Mouse (Mus musculus) stomach, embryonic 14.5 days (tissue): Measurements from ENCODE around the gene Olfr850. TPM values are rescaled to one million over a fixed set of nuclear protein-coding genes. Genes with fewer than 3 reads are reported as not detected.

Experiments
- ATAC-seq: fragments of 200-750 bp; cut with Nextera tagmentation; 2 replicates; pipeline ENCODE4 v1.8.0; 2017; ENCODE audit warnings: low read depth, moderate TSS enrichment; ENCODE audit not compliant: insufficient number of reproducible peaks, insufficient read depth, low FRiP score
- H3K27ac ChIP-seq: fragments of 300-500 bp; sonication (generic); 2 replicates; pipeline ENCODE4 v1.5.1; 2014; ENCODE audit warnings: mild to moderate bottlenecking, low read length, moderate library complexity, mixed read lengths
- H3K27me3 ChIP-seq: fragments of 300-500 bp; sonication (generic); 2 replicates; pipeline ENCODE4 v1.6.1; 2014; ENCODE audit warnings: low read length, control low read depth, mixed read lengths; ENCODE audit not compliant: control insufficient read depth, insufficient read depth
- H3K36me3 ChIP-seq: fragments of 300-500 bp; sonication (generic); 2 replicates; pipeline ENCODE4 v1.6.1; 2014; ENCODE audit warnings: mild to moderate bottlenecking, control low read depth, low read length, moderate library complexity, mixed read lengths; ENCODE audit not compliant: control insufficient read depth, insufficient read depth
- H3K4me1 ChIP-seq: fragments of 300-500 bp; sonication (generic); 2 replicates; pipeline ENCODE4 v1.6.1; 2014; ENCODE audit warnings: low read length, control low read depth, mixed read lengths; ENCODE audit not compliant: control insufficient read depth, insufficient read depth
- H3K4me2 ChIP-seq: fragments of 300-500 bp; sonication (generic); replicated peaks from 2 replicates; pipeline ENCODE4 v1.6.1; 2014; ENCODE audit warnings: low read depth, low read length, control low read depth
- H3K4me3 ChIP-seq: fragments of 300-500 bp; sonication (generic); 2 replicates; pipeline ENCODE4 v1.5.1; 2014; ENCODE audit warnings: low read depth, low read length, control low read depth
- H3K9ac ChIP-seq: fragments of 300-500 bp; sonication (generic); replicated peaks from 2 replicates; pipeline ENCODE4 v1.6.1; 2014; ENCODE audit warnings: low read depth, mild to moderate bottlenecking, control low read depth, low read length, moderate library complexity, mixed read lengths
- H3K9me3 ChIP-seq: fragments of 300-500 bp; sonication (generic); 2 replicates; pipeline ENCODE4 v1.6.1; 2016; ENCODE audit warnings: low read depth, low read length, control low read depth; ENCODE audit not compliant: control insufficient read depth
- WGBS: fragments of 180-500 bp; shearing (Covaris S2); extraction: QIAGEN DNeasy Blood & Tissue Kit; methylation state at CpG from one replicate; pipeline ENCODE4 v1.1.7; 2014; 5-methylcytosine and 5-hydroxymethylcytosine counted together
- polyA plus RNA-seq: library from polyadenylated mRNA; unstranded; fragments of >200 nt; fragmentation: Nextera tagmentation; extraction: Ambion mirVana; gene quantifications from 2 replicates; pipeline ENCODE4 v1.2.1, GENCODE M21; 2014

Gene Olfr850
- not detected in 2 replicates for polyA plus RNA-seq

GRCm38 (mm10) chr9:19478148-19478547 is at the start of gene Olfr850:
Gene Olfr850, minus strand, starts transcription at chr9:19478248.
- Histone ChIP-seq H3K4me3 (no peak within 1 kb of the TSS), H3K4me2 (no peak within 1 kb of the TSS), H3K9ac (no peak within 1 kb of the TSS), H3K9me3 (no peaks in the 10 kb centered on the region), H3K4me1 (no peaks in the 10 kb centered on the region), H3K36me3 (no peaks in the 10 kb centered on the region), H3K27me3 (no peaks in the 10 kb centered on the region), H3K27ac (no peak within 1 kb of the TSS)
- ATAC-seq, result no peak

- H3K4me1 ChIP-seq, result no peaks in the 10 kb centered on the region
- no peaks in the 10 kb centered on the region for H3K27me3 ChIP-seq
- no peak for ATAC-seq
- no peak within 1 kb of the TSS for H3K4me2 ChIP-seq
- H3K36me3 ChIP-seq, result no peaks in the 10 kb centered on the region
- H3K4me3 ChIP-seq, result no peak within 1 kb of the TSS
- H3K9me3 ChIP-seq, result no peaks in the 10 kb centered on the region
- H3K9ac ChIP-seq, result no peak within 1 kb of the TSS
- no peak within 1 kb of the TSS for H3K27ac ChIP-seq
These were observed 14.9 kb upstream of the Olfr850 start, which contains the start of gene Olfr851 for GRCm38 (mm10) chr9:19492995-19493394. Gene Olfr851, plus strand, starts transcription at chr9:19493295.

- Histone ChIP-seq H3K9me3 (no peaks in the 10 kb centered on the region), H3K9ac (no peak within 1 kb of the TSS), H3K4me2 (no peak within 1 kb of the TSS), H3K27me3 (no peaks in the 10 kb centered on the region), H3K36me3 (no peaks in the 10 kb centered on the region), H3K4me3 (no peak within 1 kb of the TSS), H3K27ac (no peak within 1 kb of the TSS), H3K4me1 (no peaks in the 10 kb centered on the region)
- WGBS, result 80% methylated on average over 2 of the region's 2 CpGs
- ATAC-seq, result no peak
These were observed 38.1 kb downstream of the Olfr850 start, which contains the start of gene Olfr849 for GRCm38 (mm10) chr9:19439966-19440365. Gene Olfr849, plus strand, starts transcription at chr9:19440266.

Other genes starting within 250 kb of the Olfr850 start
- not detected in 2 replicates for gene Olfr843, start 226.3 kb downstream of the Olfr850 start, polyA plus RNA-seq
- gene Olfr844, start 161.9 kb downstream of the Olfr850 start, polyA plus RNA-seq, result not detected in 2 replicates
- not detected in 2 replicates for gene Olfr845, start 141.8 kb downstream of the Olfr850 start, polyA plus RNA-seq
- gene Olfr846, start 114.2 kb downstream of the Olfr850 start, polyA plus RNA-seq, result not detected in 2 replicates
- gene Olfr847, start 99.6 kb downstream of the Olfr850 start, polyA plus RNA-seq, result not detected in 2 replicates
- gene Olfr849, start 38.0 kb downstream of the Olfr850 start, polyA plus RNA-seq, result not detected in 2 replicates
- not detected in 2 replicates for gene Olfr851, start 15.0 kb upstream of the Olfr850 start, polyA plus RNA-seq
- not detected in 2 replicates for gene Olfr853, start 62.8 kb upstream of the Olfr850 start, polyA plus RNA-seq
- gene Olfr854, start 89.1 kb upstream of the Olfr850 start, polyA plus RNA-seq, result not detected in 2 replicates
- gene Olfr855, start 104.4 kb upstream of the Olfr850 start, polyA plus RNA-seq, result not detected in 2 replicates
- gene Zfp317, start 143.9 kb upstream of the Olfr850 start, polyA plus RNA-seq, result 31.3 and 34.5 TPM in 2 replicates
- gene Olfr857, start 231.2 kb upstream of the Olfr850 start, polyA plus RNA-seq, result not detected in 2 replicates